Mouse (Mus musculus) layer of hippocampus, adult 18-20 months (tissue): ENCODE data around the gene Slc7a6os. TPM values are rescaled to one million over a fixed set of nuclear protein-coding genes. Genes with fewer than 3 reads are reported as not detected.
"Not testable (repeated sequence)": the region's sequence is repeated elsewhere in the genome, so short reads cannot be mapped to it uniquely, and the experiment has no call there.

Experiments
- DNase-seq, 2 experiments: peaks; one replicate each; pipeline ENCODE4 v3.0.0; 2022; ENCODE audit warnings: low spot score in 2 of 2
- long read RNA-seq: library from polyadenylated mRNA; stranded (forward); transcript quantifications from one replicate; pipeline ENCODE4 v2.0.0, GENCODE M21; 2021
- total RNA-seq, 2 experiments: library from RNA; stranded (reverse); gene quantifications; 2 replicates each; pipeline ENCODE4 v1.2.3; 2021

Slc7a6os gene
- total RNA-seq = 10 to 100 TPM; 24.5 to 26.5 TPM
- long read RNA-seq, partial matches to known transcripts = 3 of 10 reads
- long read RNA-seq, other reads (novel, unspliced or antisense) = 4 of 10 reads

DNA sequence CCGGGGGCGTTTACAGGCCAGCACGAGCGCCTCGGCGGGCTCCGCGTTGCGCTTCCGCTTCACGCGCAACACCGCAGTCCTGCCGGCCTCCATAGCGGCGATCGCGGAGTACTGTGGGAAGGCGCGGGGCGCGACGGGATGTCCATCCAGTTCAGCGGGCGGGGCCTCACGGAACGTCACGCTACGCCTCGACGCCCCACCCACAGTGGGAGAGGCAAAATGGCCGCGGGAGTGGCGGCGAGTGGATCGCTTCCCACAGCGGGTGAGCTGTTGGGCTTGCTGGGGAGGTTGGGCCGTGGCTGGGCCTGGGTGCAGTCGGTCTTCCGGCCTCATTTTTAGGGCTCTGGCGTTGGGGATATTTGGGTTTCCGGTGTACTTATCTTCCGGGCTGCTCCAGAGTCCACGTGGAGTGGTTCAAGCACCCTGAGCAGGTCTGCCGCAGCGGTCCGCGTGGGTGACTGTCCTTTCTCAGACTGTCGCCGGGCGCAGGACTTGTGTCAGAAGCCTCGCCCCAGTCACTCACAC lies at the start of gene Slc7a6os, which contains the start of gene Prmt7:
Gene Slc7a6os (minus strand): TSS at position 115 of the 525 bp plus-strand sequence.
Gene Prmt7 (plus strand): TSS at position 116 of the 525 bp plus-strand sequence.
- peak; percentile 96 to 98 for DNase-seq

GRCm38 (mm10) chr8:106259579-106260255 lies 49.0 kb upstream of the Slc7a6os start:
- no peak for DNase-seq

DNA sequence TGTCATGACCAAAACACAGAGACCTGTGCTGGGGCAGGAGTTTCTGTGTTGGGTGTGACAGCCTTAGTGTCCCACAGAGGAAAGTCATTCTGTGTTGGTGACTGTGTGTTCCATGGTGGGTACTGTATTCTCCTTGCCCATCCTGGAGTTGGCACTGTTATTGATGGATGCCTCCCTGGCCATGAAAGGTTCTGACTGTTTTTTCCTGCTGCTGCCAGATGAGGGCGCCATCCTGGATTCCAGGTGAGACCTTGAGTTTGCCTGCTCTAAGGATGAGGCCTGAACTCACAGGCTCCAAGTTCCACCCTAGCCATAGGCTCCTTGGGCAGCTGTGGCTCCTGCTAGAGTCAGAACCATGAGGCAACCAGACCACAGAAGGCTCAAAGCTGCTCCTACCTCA lies 47.4 kb upstream of the Slc7a6os start:
- no peak for DNase-seq

DNA sequence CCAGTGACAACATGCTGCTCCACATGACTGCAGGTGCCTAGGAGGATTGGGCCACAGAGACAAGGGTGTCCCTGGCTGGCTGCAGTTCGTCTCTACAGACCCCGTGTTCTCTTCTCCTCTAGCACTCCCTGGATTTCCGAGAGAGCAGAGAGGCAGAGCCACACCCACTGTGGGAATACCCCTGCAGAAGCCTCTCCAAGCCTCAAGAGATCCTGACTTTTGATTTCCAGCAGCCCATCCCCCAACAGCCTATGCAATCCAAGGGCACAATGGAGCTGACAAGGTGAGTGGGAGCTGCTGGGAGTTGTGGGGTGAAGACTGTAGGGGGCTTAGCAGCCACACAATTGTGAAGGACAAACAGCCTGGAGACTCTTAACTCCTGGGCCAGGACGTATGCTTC lies 39.5 kb upstream of the Slc7a6os start:
- DNase-seq = no peak

- DNase-seq = no peak
These were observed 26.4 kb upstream of the Slc7a6os start for GRCm38 (mm10) chr8:106237106-106237505.

DNA sequence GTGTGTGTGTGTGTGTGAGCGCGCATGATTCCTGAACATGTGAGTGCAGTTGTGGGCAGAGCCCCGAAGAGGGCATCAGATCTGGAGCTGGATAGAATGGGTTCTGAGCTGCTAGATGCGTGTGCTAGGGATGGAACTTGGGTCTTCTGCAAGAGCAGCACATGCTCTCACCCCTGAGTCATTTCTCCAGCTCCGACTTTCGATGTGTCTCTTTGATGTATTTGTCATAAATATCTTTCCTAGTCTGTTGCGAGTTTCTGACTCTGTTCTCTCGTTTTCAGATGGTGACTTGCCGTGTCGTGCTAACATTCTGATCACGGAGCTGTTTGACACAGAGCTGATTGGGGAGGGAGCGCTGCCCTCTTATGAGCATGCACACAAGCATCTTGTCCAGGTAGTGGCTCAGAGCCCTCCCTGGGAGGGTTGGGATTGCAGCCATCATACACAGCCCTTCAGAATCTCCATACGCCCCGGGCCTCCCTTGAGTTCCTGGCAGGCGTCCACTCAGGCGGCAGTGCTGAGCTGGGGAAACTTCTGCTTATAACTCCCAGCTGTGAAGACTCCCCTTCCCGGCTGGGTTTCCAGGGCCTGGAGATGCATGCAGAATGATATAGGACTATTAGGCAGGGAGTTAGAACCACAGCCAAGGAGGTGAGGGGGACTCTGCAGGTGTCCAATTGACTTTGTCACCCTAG lies 24.0 kb upstream of the Slc7a6os start:
- DNase-seq = no peak

- DNase-seq = no peak
These were observed 22.0 kb upstream of the Slc7a6os start for GRCm38 (mm10) chr8:106232751-106233150.

GRCm38 (mm10) chr8:106231536-106231935 lies 20.8 kb upstream of the Slc7a6os start:
- DNase-seq = no peak

- DNase-seq = peak in 1 of 2 experiments; percentile 68
These were observed 15.9 kb upstream of the Slc7a6os start for GRCm38 (mm10) chr8:106226589-106226988.

DNA sequence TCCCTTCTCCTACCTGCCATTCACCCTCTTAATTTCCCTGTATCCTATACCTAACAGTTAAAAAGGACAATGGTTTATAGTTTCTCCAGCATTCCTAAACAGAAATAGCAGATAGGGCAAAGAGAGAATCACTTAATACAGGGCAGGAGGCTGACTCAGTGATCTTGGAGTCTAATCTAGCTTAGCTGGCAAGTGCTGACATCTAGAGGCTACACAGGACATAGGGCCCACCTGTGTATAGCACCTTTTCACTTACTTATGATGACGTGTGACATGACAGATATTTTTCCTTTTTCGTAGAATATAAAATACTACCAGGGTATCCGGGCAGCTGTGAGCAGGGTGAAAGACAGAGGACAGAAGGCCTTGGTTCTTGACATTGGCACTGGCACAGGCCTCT lies 8.9 kb upstream of the Slc7a6os start:
- no peak for DNase-seq

DNA sequence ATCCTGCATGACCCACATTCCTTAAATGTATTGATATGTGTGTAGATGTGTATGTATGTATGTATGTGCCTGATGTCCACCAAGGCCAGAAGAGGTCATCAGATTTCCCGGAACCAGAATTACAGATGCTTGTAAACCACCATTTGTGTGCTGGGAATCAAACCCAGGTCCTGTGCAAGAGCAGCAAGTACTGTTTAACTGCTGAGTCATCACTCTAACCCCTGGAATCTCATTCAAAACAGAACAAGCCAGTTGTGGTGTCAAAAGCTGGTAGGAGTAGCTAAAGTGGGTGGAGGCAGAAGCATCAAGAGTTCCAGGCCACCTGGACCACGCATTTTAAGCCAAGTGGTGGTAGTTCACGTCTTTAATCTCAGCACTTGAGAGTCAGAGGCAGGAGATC lies 3.2 kb upstream of the Slc7a6os start:
- DNase-seq = no peak

GRCm38 (mm10) chr8:106211421-106211820 lies 686 bp upstream of the Slc7a6os start:
- no peak for DNase-seq

DNA sequence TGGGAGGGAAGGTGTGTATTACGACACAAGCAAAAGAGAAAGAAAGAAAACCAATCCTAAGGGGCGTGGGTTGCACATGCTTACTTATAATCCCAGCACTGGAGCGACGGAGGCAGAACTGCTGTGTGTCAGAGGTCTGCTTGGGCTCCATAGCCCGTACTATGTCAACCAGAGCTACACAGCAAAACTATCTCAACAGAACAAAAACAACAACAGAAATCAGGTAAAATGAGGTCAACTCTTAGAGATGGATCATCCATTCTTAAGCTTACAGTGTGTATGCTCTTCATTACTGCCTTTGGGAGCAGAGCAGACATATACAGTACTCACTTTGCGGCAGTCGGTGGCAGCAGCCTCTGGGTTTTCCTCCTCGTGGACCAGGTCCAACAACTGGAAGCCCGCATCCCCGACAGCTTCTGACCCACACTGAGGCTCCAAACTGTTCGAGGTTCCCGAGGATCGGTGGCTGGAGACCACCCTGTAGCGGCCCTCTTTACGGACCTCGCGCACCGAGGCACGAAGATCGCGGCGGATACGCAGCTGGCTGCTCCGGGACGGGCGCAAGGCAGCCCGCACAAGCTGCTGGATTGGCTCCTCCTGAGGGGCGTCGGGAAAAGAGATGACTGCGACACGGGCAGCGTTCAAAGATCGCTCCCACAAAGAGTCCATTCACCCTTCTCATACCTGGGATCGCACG lies 552 bp downstream of the Slc7a6os start:
- DNase-seq = peak in 1 of 2 experiments; percentile 50

GRCm38 (mm10) chr8:106199596-106199995 lies 11.1 kb downstream of the Slc7a6os start:
- DNase-seq = not testable (repeated sequence)

DNA sequence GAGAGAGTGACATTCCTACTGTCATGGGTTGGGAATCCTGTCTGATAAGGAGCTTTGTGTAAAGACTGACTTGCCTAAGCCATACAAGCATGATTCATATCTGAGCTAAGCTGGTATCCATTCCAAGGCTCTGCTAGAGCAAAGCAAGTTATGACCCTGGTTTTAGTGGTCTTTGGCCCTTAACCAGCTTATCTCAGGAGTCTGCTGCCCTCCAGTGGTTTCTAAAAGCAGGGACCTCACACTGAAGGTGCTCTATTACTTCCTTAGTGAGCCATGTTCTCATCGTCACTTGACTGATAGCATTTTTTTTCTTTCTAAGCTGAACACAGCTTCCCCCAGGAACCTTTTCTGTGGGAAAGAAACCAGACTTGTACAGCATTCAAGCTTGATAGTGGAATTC lies 12.0 kb downstream of the Slc7a6os start:
- peak in 1 of 2 experiments; percentile 50 for DNase-seq

DNA sequence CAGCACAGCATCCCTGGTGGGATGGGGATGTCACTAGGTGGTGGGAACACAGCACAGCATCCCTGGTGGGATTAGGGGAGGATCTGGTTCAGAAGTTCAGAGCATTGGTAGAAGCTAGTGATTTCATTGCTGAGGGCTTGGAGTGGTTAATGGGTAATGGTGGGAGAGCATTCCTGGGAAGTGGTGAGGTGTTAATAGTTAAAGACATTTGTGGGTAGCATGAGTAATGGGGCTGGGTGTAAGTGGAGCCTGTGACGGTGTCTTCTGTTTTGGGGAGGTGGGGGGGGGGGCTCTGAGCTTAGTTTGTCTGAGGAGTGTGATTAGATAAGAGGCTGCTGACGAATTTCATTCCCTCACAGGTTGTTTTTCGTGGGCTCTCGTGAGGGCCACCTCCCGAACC lies 16.7 kb downstream of the Slc7a6os start:
- DNase-seq = no peak

DNA sequence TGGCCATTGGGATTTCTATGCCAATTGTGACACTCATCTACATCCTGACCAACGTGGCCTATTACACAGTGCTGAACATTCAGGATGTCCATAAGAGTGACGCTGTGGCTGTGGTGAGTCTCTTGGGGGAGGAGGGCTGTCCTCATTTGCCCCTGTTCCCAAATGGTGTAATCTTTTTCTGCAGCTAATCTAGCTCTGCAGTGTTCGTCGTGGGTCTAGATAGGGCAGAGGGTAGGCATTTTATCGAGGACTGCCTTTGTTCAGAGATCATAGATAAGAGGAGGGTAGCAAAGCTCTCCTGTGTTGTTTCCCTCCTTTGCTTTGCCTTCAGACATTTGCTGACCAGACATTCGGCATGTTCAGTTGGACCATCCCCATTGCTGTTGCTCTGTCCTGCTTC lies 17.6 kb downstream of the Slc7a6os start:
- DNase-seq = no peak

DNA sequence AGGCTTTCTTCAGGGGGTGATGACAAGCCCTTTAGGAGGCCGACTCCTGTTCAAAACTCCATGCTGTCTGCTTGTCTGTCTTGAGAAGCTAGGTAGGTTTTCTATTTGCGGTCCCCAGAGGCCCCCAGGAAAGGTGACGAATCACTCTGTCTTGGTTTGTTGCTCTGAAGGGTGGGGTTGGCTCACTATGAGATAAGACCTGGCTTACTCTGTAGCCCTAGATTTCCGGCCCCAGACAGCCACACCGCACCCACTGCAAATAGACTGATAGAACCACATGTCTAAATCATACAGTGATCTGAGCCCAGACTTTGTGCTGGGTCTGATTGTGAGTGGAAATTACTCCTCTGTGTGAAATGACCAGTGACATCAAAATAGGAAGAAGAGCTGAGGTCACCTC lies 19.1 kb downstream of the Slc7a6os start:
- DNase-seq = no peak

DNA sequence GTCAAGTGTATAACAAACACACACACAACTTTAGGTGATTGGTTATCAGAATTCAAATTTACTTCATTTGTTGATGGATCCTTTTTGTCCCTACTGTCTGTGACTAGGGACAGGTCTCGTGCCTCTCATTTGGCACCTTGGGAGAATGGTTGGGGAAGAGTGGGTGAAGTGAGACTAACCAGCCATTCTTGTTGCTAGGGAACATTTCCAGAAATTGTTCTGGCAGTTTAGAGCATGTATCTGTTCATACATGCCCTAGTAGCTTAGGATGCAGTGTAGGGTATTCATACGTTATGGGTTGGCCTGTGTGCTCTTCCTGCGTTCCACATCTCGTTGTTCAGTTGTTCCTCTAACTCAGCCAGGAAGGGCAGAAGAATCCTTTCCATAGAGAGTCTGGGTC lies 21.6 kb downstream of the Slc7a6os start:
- no peak for DNase-seq

DNA sequence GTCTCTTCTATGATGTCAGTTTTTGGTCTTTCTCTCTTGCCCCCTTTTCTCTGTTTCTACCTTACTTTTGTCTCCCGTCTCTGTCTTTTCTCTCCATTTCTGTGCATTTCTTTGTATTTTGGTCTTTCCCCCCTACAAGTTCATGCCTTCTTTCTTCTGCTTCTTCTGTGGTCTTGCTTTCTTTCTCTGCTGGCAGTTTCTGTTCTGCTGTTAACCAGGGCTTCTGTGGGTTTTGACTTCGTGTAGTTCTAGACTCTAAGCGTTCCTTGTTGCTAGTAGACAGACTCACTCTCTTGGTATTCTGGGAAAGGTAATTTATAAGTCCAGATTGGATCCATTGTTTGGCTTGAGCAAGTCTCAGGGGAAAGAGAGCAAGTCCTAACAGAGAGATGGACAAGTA lies 24.3 kb downstream of the Slc7a6os start:
- no peak for DNase-seq

DNA sequence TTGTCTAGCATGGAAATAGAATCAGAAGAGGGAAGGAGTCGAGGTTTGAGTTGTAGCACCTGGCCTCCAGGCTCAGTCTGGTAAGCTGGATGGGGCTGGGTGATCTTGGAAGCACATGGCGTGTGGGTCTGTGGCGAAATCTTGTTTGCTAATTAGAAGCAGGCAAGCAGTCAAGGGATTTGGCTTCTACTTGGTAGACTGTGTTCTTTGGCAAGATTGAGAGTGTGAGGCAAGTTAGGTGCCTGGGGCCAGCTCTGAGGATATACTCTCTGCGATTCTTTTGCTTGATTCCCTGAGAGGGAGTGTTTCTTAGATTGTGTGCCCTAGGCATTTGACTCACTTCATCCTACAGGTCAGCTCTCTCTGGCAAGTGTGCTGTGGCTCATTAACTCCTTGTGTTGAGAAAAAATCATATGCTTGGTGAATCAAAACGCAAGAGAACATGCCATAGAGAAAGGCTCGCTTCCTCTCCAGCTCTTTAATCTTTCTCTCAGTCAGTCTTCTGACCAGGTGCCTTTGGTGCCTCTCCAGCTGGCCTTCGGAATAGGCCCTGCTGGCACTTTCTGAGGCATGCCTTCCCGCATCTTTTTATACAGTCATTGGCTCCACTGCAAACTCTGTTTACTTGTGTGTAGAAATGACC lies 25.0 kb downstream of the Slc7a6os start:
- peak in 1 of 2 experiments; percentile 57 for DNase-seq
